Mouse (Mus musculus) heart, postnatal 0 days (tissue): ENCODE results near the gene Hint2.

Experiments
- CTCF ChIP-seq: IDR thresholded peaks from 2 replicates; pipeline ENCODE4 v1.5.1; 2016; ENCODE audit warnings: antibody characterized with exemption, control low read depth, low read depth
- EP300 ChIP-seq: IDR thresholded peaks from 2 replicates; pipeline ENCODE4 v1.6.1; 2016; ENCODE audit warnings: antibody characterized with exemption, low read depth

- TF ChIP-seq CTCF (no peak), EP300 (no peak)
Observed at GRCm38 (mm10) chr4:43703851-43704250, 47.6 kb upstream of the Hint2 start.
